Mouse (Mus musculus): Measurements from ENCODE around the gene Lyg1.
A peak's percentile ranks its signal among the peaks of the same experiment; 100 is the strongest.

Lyg1 gene

DNA sequence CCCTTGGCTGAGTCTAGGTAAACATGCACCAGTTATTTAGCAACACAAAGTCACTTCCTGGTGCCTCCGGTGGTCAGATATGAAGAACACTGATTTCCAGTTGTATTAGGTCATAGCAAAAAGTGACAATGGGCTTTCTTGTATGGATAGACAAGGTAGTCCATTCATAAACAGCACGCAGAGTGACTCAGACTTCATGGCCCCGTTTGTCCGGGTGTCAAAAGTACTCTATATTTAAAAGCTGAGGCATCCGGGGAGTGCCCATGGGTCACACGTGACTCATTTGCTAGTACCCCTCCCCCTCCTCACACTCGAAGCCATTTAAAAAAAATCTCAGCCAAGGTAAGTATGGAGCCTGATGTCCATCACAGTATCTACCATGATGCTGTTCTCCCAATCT lies 2.8 kb downstream of the Lyg1 start:
- DNase-seq (ENCODE audit: low spot score in 2 of 2) = no peak

DNA sequence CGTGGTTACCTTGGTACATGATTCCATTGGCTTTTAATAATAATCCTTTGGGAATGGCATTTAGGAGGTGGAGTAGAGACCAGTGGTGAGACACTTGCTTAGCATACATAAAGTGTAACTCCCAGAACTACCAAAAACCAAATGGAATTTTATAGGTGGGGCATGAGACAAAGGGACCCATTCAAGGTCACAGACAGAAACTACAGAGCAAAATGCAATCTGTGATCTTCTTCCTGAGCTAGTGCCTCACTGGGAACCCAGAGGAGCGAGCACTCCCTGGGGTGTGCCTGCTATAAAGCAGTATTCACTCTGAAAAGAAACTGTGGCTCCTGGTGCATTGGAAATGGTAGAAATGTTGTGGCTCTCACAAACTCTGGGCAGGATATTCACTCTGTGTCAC lies 8.7 kb downstream of the Lyg1 start:
- DNase-seq (ENCODE audit: low spot score in 2 of 2) = no peak

DNA sequence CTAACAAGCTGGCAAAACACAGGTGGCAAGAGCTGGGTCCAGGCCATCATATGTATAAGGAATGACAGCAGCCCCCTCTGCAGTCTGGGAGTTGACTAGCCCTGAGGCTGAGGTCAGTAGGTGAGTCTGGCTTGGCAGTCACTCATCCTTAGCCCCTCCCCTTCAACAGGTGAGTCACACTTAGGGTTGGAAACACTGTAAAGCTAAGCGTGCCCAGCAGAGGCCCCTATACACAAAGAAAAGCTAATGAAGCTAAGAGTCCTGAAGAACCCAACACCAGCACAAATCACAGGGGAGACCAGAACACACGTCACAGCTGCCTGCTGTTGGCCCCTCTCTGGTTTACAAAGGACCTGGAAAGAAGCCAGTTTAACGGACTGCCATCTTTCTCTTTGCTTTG lies 25.8 kb downstream of the Lyg1 start:
- no peak for DNase-seq (ENCODE audit: low spot score in 2 of 2)

DNA sequence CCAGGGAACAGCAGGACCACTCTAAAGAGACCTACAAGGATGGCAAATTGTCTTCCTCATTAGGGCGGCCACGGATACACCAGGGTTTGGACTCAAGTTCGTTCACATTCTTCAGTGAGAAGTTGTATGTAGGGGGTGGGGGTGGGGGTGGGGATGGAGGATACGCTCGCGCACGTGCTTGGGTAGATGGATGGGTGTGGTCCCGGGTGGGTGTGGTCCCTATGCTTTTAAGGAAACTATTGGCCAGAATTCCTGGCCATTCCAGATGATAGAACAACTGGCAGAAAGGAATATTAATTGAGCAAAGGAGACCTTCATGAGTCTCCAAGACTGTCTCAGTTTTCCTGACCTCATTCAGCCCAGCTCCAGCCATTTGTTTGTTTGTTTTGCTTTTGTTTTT lies 31.6 kb downstream of the Lyg1 start:
- no peak for DNase-seq (ENCODE audit: low spot score in 2 of 2)

DNA sequence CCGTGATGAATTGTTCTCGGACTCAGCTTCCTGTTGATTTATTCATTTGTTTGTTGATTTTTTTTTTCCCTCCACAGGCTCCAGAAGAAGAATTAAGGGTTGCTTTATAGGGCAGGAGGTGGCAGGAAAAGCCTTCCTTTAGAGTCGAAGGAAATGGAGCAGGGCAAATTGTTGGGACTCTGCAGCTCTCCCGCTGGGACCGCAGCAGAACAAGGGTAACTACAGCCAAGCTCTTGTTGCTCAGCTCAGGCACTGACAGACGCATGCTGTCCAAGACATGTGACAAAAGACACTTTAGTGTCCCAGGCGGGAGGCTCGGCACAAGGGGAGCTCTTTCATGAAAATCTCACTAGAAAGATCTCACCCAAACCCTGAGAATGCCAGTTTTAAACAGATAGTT lies 35.0 kb downstream of the Lyg1 start:
- DNase-seq (ENCODE audit: low spot score in 2 of 2) = no peak

DNA sequence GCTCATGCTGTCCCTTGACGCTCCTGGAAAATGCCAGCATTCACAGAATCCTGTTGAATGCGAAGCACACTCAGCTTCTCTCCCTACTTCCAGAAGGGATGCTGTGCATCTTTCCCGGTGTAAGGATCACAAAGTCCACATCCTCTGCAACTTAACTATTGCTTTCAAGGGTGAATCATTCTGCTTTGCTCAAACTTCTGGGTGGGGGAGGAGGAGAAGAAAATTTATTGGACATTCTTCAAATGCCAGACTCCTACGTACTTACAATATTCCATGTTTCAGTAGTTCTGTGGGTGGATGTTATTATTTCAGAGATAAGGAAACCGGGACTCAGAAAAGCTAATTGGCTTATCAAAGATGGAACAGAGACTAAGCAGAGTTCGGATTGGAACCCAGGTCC lies 39.5 kb downstream of the Lyg1 start:
- no peak for DNase-seq (ENCODE audit: low spot score in 2 of 2)

DNA sequence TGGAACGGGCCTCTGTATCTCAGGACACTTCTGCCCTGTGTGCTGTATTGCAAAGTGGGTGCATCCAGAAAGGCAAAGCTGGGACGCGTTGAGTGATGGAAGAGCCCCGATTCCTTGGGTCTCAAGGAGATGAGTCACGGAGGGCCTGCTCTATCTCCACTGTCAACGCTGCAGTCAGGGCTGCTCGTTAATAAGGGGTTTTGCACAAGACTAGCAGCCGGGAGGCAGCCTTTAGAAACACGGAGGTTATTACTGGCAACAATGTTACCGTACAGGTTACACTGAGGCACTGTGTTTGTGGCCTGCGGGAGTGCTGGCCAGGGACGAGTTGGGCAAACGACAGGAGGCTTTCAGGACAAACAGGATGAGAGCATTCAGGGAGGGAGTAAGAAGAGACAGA lies 39.9 kb downstream of the Lyg1 start:
- DNase-seq (ENCODE audit: low spot score in 2 of 2) = no peak

DNA sequence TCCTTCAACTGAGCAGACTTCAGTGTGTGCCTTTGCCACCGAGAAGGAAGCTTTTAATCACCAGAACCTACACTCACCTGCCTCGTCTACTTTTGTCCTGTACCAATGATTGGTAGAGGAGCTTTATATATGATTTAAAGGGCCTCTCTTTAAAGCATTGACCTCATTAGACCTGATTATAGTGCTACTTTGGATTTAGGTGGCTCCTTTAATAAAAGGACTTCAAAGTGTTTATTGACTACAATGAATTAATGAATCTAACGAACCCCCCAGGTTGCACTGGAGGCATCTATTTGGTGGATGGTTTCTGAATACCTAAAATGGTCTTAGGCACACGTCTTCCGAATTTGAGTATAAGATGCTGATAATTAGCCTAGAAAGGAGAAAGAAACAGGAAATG lies 41.2 kb downstream of the Lyg1 start, which contains the start of gene Lyg2:
Gene Lyg2 (minus strand): TSS at position 101 of the 400 bp plus-strand sequence.
- DNase-seq (ENCODE audit: low spot score in 2 of 2) = no peak

DNA sequence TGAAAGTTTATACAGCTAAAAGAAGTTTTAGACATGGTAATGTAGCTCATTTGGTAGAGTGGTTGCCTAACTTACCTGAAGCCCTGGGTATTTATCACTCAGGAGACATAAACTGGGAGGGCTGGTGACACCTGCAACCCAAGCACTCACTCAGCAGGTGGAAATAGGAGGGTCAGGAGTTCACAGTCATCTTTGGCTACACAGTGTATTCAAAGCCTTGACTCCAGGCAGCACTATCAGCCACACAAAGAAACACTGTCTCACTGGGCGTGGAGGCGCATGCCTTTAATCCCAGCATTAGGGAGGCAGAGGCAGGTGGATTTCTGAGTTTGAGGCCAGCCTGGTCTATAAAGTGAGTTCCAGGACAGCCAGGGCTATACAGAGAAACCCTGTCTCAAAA lies 44.8 kb downstream of the Lyg1 start:
- no peak for DNase-seq (ENCODE audit: low spot score in 2 of 2)

DNA sequence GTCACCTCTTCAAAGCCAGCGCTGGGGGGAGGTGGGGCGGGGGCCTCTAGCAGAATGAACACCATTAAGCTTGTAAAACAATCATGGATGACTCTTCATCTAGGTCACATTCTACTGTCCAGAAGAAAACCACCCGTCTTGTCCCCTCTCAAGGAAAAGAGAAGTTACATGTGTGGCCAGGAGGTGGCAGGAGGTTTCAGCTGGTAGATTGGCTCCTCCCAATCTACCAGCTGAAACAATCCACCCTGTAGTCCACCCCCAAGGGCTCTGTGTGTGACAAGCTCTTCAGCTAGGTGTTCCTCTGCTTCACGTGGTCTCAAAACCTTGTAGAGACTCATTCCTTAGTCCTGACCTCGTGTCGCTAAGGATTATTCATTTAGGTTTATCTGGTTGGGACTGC lies 54.4 kb downstream of the Lyg1 start:
- DNase-seq (ENCODE audit: low spot score in 2 of 2) = peak; percentile 22 to 31

DNA sequence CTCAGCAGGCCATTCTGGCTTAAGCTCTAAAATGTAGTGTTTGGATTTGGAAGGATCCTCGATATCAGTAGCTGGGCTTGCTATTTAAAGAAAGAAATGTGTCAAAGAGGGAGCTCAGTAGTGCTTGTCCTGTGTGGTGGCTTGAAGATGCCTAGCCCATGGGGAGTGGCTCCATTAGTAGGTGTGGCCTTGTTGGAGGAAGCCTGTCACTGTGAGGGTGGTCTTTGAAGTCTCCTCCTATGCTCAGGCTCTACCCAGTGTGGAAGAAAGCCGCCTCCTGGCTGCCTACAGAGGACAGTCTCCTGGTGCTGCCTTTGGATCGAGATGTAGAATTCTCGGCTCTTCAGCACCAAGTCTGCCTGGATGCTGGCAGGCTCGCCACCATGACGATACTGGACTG lies 57.3 kb downstream of the Lyg1 start:
- DNase-seq (ENCODE audit: low spot score in 2 of 2) = no peak

DNA sequence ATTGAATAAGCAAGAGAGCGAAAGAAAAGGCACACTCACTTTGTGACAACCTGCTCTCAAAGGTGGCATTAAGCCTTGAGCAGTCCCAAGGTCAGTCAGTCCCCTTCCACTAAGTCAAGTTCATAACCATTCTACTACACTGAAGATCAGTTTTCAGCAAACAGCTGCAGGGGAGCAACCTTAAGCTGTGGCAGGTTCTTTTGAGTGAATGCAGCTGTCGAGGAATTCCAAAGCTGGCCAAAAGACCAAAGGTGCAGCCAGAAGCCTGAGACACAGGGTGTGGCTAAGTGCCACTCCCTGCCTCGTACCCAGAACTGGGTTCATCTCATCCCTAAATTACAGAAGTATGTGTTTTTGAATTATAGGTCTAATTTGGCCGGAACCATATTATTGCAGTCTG lies 57.7 kb downstream of the Lyg1 start:
- DNase-seq (ENCODE audit: low spot score in 2 of 2) = no peak

All from right cerebral cortex, adult 2 months (tissue).